Mouse (Mus musculus) lung, embryonic 16.5 days (tissue): ENCODE results near the gene Otud7a. TPM values are rescaled to one million over a fixed set of nuclear protein-coding genes. Genes with fewer than 3 reads are reported as not detected.

ENCODE experiments used
- ATAC-seq: fragments of 200-750 bp; cut with Nextera tagmentation; 2 replicates; pipeline ENCODE4 v1.8.0; 2017; ENCODE audit warnings: low read depth, mild to moderate bottlenecking, moderate library complexity
- H3K27ac ChIP-seq: fragments of 300-500 bp; sonication (generic); 2 replicates; pipeline ENCODE4 v1.5.1; 2014; ENCODE audit warnings: mild to moderate bottlenecking, control low read depth, low read length
- H3K27me3 ChIP-seq: fragments of 300-500 bp; sonication (generic); 2 replicates; pipeline ENCODE4 v1.6.1; 2014; ENCODE audit warnings: low read depth, low read length, mixed read lengths; ENCODE audit not compliant: control insufficient read depth, insufficient read depth
- H3K36me3 ChIP-seq: fragments of 300-500 bp; sonication (generic); 2 replicates; pipeline ENCODE4 v1.6.1; 2014; ENCODE audit warnings: low read length; ENCODE audit not compliant: control insufficient read depth, insufficient read depth
- H3K4me1 ChIP-seq: fragments of 300-500 bp; sonication (generic); replicated peaks from 2 replicates; pipeline ENCODE4 v1.6.1; 2014; ENCODE audit warnings: low read length, mixed read lengths; ENCODE audit not compliant: control insufficient read depth, insufficient read depth
- H3K4me2 ChIP-seq: fragments of 300-500 bp; sonication (generic); 2 replicates; pipeline ENCODE4 v1.6.1; 2014; ENCODE audit warnings: low read depth, low read length, control low read depth
- H3K4me3 ChIP-seq: fragments of 300-500 bp; sonication (generic); 2 replicates; pipeline ENCODE4 v1.5.1; 2014; ENCODE audit warnings: mild to moderate bottlenecking, low read length, control low read depth
- H3K9ac ChIP-seq: fragments of 300-500 bp; sonication (generic); 2 replicates; pipeline ENCODE4 v1.6.1; 2014; ENCODE audit warnings: low read length, control low read depth
- H3K9me3 ChIP-seq: fragments of 300-500 bp; sonication (generic); 2 replicates; pipeline ENCODE4 v1.6.1; 2016; ENCODE audit warnings: low read length; ENCODE audit not compliant: control insufficient read depth
- WGBS: fragments of 180-500 bp; shearing (Covaris S2); extraction: QIAGEN DNeasy Blood & Tissue Kit; methylation state at CpG from one replicate; pipeline ENCODE4 v1.1.7; 2014; 5-methylcytosine and 5-hydroxymethylcytosine counted together
- polyA plus RNA-seq: library from polyadenylated mRNA; unstranded; fragments of >200 nt; fragmentation: Nextera tagmentation; extraction: Ambion mirVana; gene quantifications from 2 replicates; pipeline ENCODE4 v1.2.1, GENCODE M21; 2015

Otud7a gene
- polyA plus RNA-seq, 1 experiment from 2014 or later: 0.20 TPM

DNA sequence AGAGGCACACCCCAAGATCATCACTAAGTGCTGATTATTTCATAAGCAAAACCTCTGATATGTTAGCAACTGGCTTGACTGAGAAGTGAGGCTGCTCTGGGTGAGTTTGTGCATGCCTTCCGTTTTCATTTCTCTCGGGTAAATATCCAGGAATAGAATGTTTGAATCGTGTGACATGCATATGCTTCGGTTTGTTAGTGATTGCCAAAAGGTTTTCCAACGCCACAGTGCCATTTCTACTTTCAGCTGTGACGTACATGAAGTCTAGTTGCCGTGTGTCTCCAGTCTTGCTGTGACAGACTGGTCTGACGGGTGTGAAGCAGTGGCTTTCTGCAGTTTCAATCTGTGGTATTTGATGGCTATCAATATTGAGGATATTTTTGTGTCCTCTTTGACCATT lies 273.4 kb downstream of the Otud7a start:
- H3K9me3 ChIP-seq: no peaks in the 10 kb centered on the region
- H3K27ac ChIP-seq: no peak overlapping the region
- H3K4me2 ChIP-seq: no peak overlapping the region
- H3K9ac ChIP-seq: no peak overlapping the region
- no peaks in the 10 kb centered on the region for H3K36me3 ChIP-seq
- H3K4me3 ChIP-seq: no peak overlapping the region
- no peaks in the 10 kb centered on the region for H3K27me3 ChIP-seq
- no peaks in the 10 kb centered on the region for H3K4me1 ChIP-seq
- 75% methylated on average over 8 of the region's 8 CpGs for WGBS
- no peak for ATAC-seq

DNA sequence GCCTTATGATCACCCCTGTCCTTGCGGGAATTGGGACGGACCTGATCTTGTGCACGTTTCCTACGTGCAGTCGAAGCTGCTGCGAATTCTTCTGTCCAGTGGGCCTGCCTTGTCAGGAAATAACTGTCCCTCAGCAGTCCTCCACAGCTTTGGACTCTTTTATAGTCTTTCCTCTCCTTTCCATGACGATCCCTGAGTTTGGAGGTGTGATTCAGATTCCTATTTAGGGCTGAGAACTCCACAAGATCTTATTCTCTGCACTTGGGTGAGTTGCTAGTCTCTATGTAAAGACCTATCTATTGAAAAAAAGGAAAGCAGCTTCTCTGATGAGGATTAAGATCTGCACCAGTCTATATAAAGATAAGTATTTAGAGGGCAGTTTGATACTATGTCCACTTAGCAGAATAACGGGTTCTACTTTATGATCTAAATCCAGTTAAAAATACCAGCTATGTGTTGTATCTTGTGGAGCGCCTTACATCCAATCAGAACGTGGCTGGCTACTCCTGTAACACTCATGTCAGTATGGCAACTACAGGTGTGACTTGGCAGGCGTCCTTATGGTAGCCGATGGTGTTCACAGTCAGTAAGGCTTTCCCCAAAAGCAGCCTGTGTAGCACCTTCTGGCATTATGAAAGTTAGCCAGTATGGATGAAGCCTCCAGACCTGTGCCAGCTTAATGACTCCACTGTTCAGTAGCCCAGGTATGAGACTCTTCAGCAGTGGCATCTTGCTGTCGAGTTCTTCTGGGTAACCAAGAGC lies 274.8 kb downstream of the Otud7a start:
- no peak for ATAC-seq
- H3K9ac ChIP-seq: no peak overlapping the region
- no peaks in the 10 kb centered on the region for H3K36me3 ChIP-seq
- no peak overlapping the region for H3K27ac ChIP-seq
- H3K27me3 ChIP-seq: no peaks in the 10 kb centered on the region
- no peaks in the 10 kb centered on the region for H3K4me1 ChIP-seq
- no peak overlapping the region for H3K4me3 ChIP-seq
- no peaks in the 10 kb centered on the region for H3K9me3 ChIP-seq
- H3K4me2 ChIP-seq: no peak overlapping the region
- 77% methylated on average over 13 of the region's 13 CpGs for WGBS

DNA sequence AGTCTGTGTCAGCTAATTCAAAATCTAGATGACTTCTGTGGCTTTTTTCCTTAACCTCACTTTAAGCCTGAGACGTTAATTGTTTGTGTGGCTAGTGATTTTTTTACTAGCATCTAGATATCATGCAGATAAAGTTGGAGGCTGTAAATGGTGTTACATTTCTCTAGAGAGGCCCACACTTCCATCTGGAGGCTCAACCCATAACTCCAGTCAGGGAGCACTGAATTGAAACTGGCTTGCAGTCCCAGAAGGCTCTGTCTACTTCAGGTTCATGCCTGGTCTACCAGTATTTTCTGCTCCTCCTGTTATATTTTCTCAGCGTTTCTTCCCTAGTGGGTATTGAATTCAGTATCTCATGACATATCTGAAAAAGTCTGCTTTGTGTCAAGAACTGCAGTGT lies 276.1 kb downstream of the Otud7a start:
- no peak overlapping the region for H3K9ac ChIP-seq
- no peak for ATAC-seq
- 46% methylated on average over 2 of the region's 2 CpGs for WGBS

DNA sequence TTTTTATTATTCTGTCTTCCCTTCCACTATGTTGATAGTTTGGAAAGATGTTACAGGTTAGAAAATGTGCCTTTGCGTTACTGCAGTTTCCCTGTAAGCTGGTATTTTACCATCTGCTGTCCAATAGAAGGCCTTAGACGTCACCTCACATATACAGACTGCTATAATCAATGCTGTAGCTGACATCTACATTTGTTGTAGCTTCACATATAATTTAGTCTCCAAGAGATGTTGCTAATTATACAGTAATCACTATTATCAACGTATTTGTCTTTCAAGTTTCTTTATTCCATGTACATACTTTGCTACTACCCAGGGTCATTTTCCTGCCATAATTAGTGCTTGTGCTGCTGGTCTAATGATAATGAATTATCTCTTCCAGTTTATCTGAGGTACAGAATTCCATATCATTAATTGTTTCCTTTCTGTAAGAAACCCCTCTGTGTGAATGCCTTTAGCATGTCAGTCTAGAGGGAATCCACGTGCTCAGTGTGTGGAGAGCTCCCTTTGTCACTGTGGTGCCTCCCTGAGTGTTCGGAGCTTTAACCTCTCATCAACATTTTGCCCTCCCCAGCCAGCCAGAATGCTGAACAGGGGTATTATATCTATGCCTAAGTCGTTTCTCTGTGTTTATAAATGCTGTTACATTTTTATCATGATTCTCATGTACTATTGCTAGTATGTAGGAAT lies 280.6 kb downstream of the Otud7a start:
- ATAC-seq: no peak
- H3K4me2 ChIP-seq: no peak overlapping the region
- H3K9me3 ChIP-seq: no peaks in the 10 kb centered on the region
- H3K4me1 ChIP-seq: no peaks in the 10 kb centered on the region
- H3K27ac ChIP-seq: no peak overlapping the region
- 57% methylated on average over 6 of the region's 6 CpGs for WGBS
- H3K4me3 ChIP-seq: no peak overlapping the region
- no peaks in the 10 kb centered on the region for H3K27me3 ChIP-seq
- H3K36me3 ChIP-seq: no peaks in the 10 kb centered on the region
- no peak overlapping the region for H3K9ac ChIP-seq

More for the DNA sequence above, 276.1 kb downstream of the Otud7a start:
- Histone ChIP-seq H3K36me3 (no peaks in the 10 kb centered on the region), H3K27me3 (no peaks in the 10 kb centered on the region), H3K27ac (no peak overlapping the region), H3K4me3 (no peak overlapping the region), H3K4me1 (no peaks in the 10 kb centered on the region), H3K4me2 (no peak overlapping the region), H3K9me3 (no peaks in the 10 kb centered on the region)

GRCm38 (mm10) chr7:63729605-63730004 lies 285.1 kb downstream of the Otud7a start:
- Histone ChIP-seq H3K4me3 (no peak overlapping the region), H3K27me3 (no peaks in the 10 kb centered on the region), H3K4me2 (no peak overlapping the region), H3K9me3 (no peaks in the 10 kb centered on the region), H3K4me1 (no peaks in the 10 kb centered on the region), H3K27ac (no peak overlapping the region), H3K36me3 (no peaks in the 10 kb centered on the region), H3K9ac (no peak overlapping the region)
- WGBS: 82% methylated on average over 5 of the region's 5 CpGs
- ATAC-seq: no peak

- H3K27me3 ChIP-seq: no peaks in the 10 kb centered on the region
Measured at GRCm38 (mm10) chr7:63730012-63730411, 285.5 kb downstream of the Otud7a start.

DNA sequence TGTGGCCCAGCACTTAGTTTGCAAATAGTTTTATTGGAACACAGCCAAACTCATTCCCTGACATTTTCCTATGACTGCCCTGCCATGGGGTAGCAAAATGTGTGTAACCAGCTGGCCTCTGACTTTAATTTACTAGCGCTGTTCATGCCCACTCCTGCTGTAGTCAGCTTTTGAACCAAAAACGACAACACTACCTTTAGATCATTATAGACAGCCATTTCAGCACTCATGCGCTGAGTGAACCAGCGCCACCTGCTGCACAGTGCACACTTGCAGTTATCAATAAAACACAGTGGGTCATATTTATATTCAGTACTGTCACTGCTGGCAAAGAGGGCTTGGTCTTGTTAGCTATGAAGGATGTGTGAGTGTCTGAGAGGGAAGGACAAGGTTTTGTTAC lies 293.2 kb downstream of the Otud7a start:
- H3K4me3 ChIP-seq: no peak overlapping the region
- no peak for ATAC-seq
- no peak overlapping the region for H3K27ac ChIP-seq
- H3K9ac ChIP-seq: no peak overlapping the region
- H3K4me1 ChIP-seq: no peaks in the 10 kb centered on the region
- 58% methylated on average over 4 of the region's 4 CpGs for WGBS
- no peaks in the 10 kb centered on the region for H3K9me3 ChIP-seq
- no peaks in the 10 kb centered on the region for H3K27me3 ChIP-seq
- H3K36me3 ChIP-seq: no peaks in the 10 kb centered on the region
- no peak overlapping the region for H3K4me2 ChIP-seq

More at GRCm38 (mm10) chr7:63730012-63730411, 285.5 kb downstream of the Otud7a start:
- H3K9ac ChIP-seq: no peak overlapping the region
- H3K4me2 ChIP-seq: no peak overlapping the region
- H3K4me1 ChIP-seq: no peaks in the 10 kb centered on the region
- H3K4me3 ChIP-seq: no peak overlapping the region
- ATAC-seq: no peak
- no peak overlapping the region for H3K27ac ChIP-seq
- no peaks in the 10 kb centered on the region for H3K36me3 ChIP-seq
- no peaks in the 10 kb centered on the region for H3K9me3 ChIP-seq

DNA sequence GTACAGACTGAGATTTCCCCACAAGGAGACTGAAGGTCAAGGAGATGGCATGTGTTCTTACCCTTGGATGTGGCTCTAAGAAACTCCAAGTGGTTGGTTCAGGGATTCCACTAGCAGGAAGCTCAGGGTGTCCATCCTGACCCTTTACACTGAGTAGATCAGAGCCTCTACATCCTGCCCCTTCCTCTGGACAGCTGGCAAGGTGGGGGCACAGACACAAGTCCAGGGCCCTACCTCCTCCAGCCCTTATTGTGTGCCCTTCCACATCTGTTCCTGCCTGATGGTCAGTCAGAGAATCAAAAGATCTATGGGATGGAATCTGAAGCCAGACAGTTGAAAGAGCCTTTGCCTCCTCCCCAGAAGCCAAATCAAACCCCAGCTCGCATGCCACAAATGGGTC lies 293.6 kb downstream of the Otud7a start:
- H3K9ac ChIP-seq: no peak overlapping the region
- H3K9me3 ChIP-seq: no peaks in the 10 kb centered on the region
- H3K27me3 ChIP-seq: no peaks in the 10 kb centered on the region
- no peaks in the 10 kb centered on the region for H3K4me1 ChIP-seq
- no peak for ATAC-seq
- no peaks in the 10 kb centered on the region for H3K36me3 ChIP-seq
- no peak overlapping the region for H3K27ac ChIP-seq
- WGBS: 62% methylated on average over 1 of the region's 1 CpGs
- no peak overlapping the region for H3K4me2 ChIP-seq
- H3K4me3 ChIP-seq: no peak overlapping the region

DNA sequence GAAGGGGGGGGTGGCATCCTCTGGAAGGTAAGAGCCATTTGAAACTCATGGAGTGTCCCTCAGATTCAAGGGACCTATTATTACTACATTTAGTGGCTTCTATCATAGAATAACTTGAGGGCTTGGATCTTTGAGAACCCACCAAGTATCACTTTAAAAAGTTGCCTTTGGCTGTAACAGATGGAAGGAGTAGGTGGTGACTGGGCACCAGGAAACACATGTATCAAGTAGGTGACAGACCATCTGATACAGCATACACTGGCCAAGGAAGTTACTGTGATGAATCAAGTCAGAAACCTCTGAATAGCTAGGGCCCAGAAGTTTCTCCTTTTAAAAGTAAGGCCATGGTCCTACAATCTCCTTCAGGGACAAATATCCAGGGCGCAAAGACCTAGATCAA lies 298.6 kb downstream of the Otud7a start:
- no peak overlapping the region for H3K9ac ChIP-seq
- no peaks in the 10 kb centered on the region for H3K27me3 ChIP-seq
- H3K9me3 ChIP-seq: no peaks in the 10 kb centered on the region
- H3K4me3 ChIP-seq: no peak overlapping the region
- no peak overlapping the region for H3K27ac ChIP-seq
- ATAC-seq: no peak
- H3K36me3 ChIP-seq: no peaks in the 10 kb centered on the region
- no peaks in the 10 kb centered on the region for H3K4me1 ChIP-seq
- no peak overlapping the region for H3K4me2 ChIP-seq
- WGBS: 96% methylated on average over 1 of the region's 1 CpGs
